Mouse (Mus musculus) forebrain, embryonic 13.5 days (tissue): Measurements from ENCODE around the gene Sept11. TPM values are rescaled to one million over a fixed set of nuclear protein-coding genes. Genes with fewer than 3 reads are reported as not detected.

Experiments
- ATAC-seq: fragments of 200-750 bp; cut with Nextera tagmentation; 2 replicates; pipeline ENCODE4 v1.8.0; 2017
- H3K27ac ChIP-seq: fragments of 300-500 bp; sonication (generic); 2 replicates; pipeline ENCODE4 v1.5.1; 2015; ENCODE audit warnings: inconsistent platforms, mild to moderate bottlenecking, moderate library complexity
- H3K27me3 ChIP-seq: fragments of 300-500 bp; sonication (generic); 2 replicates; pipeline ENCODE4 v1.6.1; 2015; ENCODE audit warnings: mild to moderate bottlenecking, inconsistent platforms
- H3K36me3 ChIP-seq: fragments of 300-500 bp; sonication (generic); 2 replicates; pipeline ENCODE4 v1.6.1; 2015; ENCODE audit warnings: mild to moderate bottlenecking, inconsistent platforms; ENCODE audit not compliant: poor library complexity, severe bottlenecking
- H3K4me1 ChIP-seq: fragments of 300-500 bp; sonication (generic); 2 replicates; pipeline ENCODE4 v1.6.1; 2015; ENCODE audit warnings: inconsistent platforms
- H3K4me2 ChIP-seq: fragments of 300-500 bp; sonication (generic); 2 replicates; pipeline ENCODE4 v1.6.1; 2015; ENCODE audit warnings: inconsistent platforms, mild to moderate bottlenecking, moderate library complexity
- H3K4me3 ChIP-seq: fragments of 300-500 bp; sonication (generic); 2 replicates; pipeline ENCODE4 v1.5.1; 2015; ENCODE audit warnings: mild to moderate bottlenecking, inconsistent platforms
- H3K9ac ChIP-seq: fragments of 300-500 bp; sonication (generic); 2 replicates; pipeline ENCODE4 v1.6.1; 2015; ENCODE audit warnings: mild to moderate bottlenecking, inconsistent platforms
- H3K9me3 ChIP-seq: fragments of 300-500 bp; sonication (generic); replicated peaks from 2 replicates; pipeline ENCODE4 v1.6.1; 2016; ENCODE audit warnings: inconsistent platforms
- WGBS: fragments of 180-500 bp; shearing (Covaris S2); methylation state at CpG from one replicate; pipeline ENCODE4 v1.1.7; 2015; 5-methylcytosine and 5-hydroxymethylcytosine counted together
- polyA plus RNA-seq: library from polyadenylated mRNA; unstranded; fragments of >200 nt; fragmentation: Nextera tagmentation; extraction: Ambion mirVana; gene quantifications from 2 replicates; pipeline ENCODE4 v1.2.1, GENCODE M21; 2015

Sept11 gene
- polyA plus RNA-seq, 1 experiment from 2014 or later = 201 TPM

DNA sequence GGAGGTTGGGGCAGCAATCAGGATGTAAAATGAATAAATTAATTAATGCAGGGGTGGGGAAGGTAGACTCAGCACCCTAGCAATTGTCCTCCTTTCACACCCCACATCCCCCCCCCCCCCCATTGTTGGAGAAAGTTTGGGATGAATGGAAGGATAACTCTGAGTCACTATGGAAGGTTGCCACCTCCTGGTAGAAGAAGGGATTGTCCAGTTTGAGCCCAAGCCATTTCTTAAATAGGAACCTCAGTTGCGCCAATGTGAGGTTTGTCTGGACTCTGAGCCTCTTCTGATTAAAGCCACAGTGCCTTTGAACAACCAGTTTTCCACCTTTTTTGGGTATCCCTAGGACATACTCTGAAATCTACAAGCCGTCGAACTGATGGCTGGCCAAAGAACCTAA is 70.3 kb downstream of the Sept11 start:
- Histone ChIP-seq H3K36me3 (peaks cover 87% of the 10 kb centered on the region), H3K9me3 (no peaks in the 10 kb centered on the region), H3K4me2 (no peak overlapping the region), H3K9ac (no peak overlapping the region), H3K27me3 (no peaks in the 10 kb centered on the region), H3K4me1 (no peaks in the 10 kb centered on the region), H3K4me3 (no peak overlapping the region), H3K27ac (no peak overlapping the region)
- peak; percentile 36; the same call in 1 of the 2 replicates for ATAC-seq
- 81% methylated on average over 3 of the region's 3 CpGs for WGBS

DNA sequence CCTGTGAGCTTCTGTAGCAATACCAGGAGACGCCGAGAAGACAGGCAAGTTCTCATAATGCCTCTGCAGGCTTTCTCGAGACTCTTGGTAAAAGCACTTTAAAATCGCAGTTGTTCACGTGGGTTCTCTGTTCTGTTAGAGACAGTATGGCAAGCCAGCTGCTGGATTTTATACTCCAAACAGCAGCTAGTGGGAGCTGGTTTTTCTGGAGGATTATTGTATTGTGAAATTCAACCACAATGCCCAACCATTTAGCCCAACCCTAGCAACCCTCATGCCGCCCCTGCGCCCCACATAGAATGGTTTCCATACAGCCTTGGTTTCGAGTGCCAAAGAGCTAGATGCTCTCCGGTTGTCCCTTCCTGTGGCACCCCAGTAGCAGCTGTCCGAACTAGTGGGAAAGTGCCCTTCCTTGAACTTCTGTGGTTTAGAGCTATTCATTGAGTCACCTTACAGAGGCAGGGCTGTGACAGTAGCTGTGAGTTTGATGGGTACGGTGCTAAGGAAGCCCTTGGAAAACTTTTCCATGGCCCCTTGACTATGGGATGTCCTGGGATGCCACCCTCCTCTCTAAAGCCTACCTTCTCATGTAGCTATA is 74.8 kb downstream of the Sept11 start:
- Histone ChIP-seq H3K4me3 (no peak overlapping the region), H3K27me3 (no peaks in the 10 kb centered on the region), H3K4me1 (no peaks in the 10 kb centered on the region), H3K36me3 (peaks cover 83% of the 10 kb centered on the region), H3K4me2 (no peak overlapping the region), H3K27ac (no peak overlapping the region), H3K9ac (no peak overlapping the region), H3K9me3 (no peaks in the 10 kb centered on the region)
- WGBS = 92% methylated on average over 11 of the region's 11 CpGs
- ATAC-seq = no peak

DNA sequence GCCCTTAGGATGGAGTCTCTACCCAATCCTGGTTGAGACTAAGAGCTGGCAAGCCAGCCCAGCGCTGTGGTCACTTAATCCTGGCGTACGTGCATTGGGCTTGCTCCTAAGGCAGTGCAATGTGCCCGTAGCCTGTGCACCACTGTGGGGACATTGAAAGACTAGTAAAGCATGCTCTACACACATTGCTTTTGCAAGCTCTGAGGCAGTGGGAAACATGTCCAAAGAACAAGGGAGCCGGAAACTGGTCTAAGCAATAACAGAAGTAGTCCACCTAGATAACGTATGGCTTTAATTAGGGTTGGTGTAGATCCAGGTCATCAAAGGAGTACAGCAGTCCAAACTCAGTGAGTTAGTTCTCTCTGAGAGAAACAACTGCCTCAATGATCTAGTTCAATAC is 75.4 kb downstream of the Sept11 start:
- H3K4me3 ChIP-seq = no peak overlapping the region
- no peaks in the 10 kb centered on the region for H3K27me3 ChIP-seq
- 87% methylated on average over 6 of the region's 6 CpGs for WGBS
- H3K4me1 ChIP-seq = no peaks in the 10 kb centered on the region
- H3K9ac ChIP-seq = no peak overlapping the region
- H3K4me2 ChIP-seq = no peak overlapping the region
- H3K27ac ChIP-seq = no peak overlapping the region
- H3K36me3 ChIP-seq = peaks cover 87% of the 10 kb centered on the region
- ATAC-seq = no peak
- no peaks in the 10 kb centered on the region for H3K9me3 ChIP-seq

DNA sequence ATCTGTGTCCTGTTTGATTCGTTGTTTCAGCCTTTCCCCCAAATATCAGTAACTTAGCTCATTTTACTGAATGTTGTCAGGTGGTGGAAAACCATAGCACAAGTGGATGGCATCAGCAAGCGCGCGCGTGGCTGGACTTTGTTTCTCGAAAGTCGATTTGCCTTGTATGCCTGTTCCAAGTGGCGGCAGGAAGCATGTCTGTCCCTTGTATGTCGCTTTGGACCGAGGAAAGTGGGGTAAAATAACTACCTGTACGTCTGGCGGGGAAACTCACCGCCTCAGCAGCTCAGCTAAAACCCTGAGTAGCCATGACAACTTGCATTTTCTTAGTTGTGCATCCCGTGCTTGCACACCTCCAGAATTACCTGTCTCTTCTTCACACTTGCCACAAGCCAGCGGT is 78.2 kb downstream of the Sept11 start:
- Histone ChIP-seq H3K27ac (no peak overlapping the region), H3K27me3 (no peaks in the 10 kb centered on the region), H3K9ac (no peak overlapping the region), H3K4me3 (no peak overlapping the region), H3K36me3 (peaks cover 80% of the 10 kb centered on the region), H3K4me1 (no peaks in the 10 kb centered on the region), H3K9me3 (no peaks in the 10 kb centered on the region), H3K4me2 (no peak overlapping the region)
- WGBS = 97% methylated on average over 15 of the region's 15 CpGs
- no peak for ATAC-seq

DNA sequence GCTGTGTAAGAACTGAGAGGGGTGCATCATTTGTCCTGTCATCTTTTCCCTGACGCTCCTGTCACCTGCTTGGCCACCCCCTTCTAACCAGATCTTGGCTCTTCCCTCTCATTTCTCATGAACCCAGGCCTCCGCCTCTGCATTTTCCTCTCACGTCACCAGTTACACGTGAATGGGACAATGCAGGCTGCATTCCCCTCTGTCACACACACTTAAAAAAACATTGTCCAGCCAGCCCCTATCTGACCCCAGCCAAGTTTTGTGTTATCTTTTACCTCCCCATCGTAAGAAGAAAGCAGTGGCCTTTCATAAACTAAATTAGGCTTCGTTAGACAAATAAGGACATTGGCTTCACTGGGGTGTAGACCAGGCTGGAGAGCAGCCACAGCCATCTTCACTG is 79.3 kb downstream of the Sept11 start:
- Histone ChIP-seq H3K27me3 (no peaks in the 10 kb centered on the region), H3K36me3 (peaks cover 78% of the 10 kb centered on the region), H3K4me1 (no peaks in the 10 kb centered on the region), H3K9ac (no peak overlapping the region), H3K4me3 (no peak overlapping the region), H3K4me2 (no peak overlapping the region), H3K9me3 (no peaks in the 10 kb centered on the region), H3K27ac (no peak overlapping the region)
- WGBS = 69% methylated on average over 6 of the region's 6 CpGs
- no peak for ATAC-seq

DNA sequence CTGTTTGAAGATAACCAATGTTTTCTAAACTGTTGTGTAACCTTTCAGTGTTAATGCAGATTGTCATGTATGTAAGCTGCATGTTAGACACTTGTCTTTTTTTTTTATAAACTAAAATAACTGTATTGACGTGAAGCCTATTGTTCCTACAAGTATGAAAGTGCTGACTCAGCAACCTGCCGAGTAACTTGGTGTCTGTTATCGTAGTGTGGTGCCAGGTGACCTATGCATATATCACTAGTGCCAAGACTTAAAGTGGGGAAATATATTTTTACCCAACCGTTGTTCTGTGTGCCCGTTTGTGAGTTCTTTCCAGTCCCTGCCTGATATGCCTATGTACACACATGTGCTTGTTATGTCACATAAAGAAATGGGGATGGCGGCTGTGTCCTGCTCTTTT is 81.4 kb downstream of the Sept11 start:
- Histone ChIP-seq H3K4me3 (no peak overlapping the region), H3K27ac (no peak overlapping the region), H3K9ac (no peak overlapping the region), H3K4me2 (no peak overlapping the region), H3K9me3 (no peaks in the 10 kb centered on the region), H3K36me3 (peaks cover 82% of the 10 kb centered on the region), H3K4me1 (no peaks in the 10 kb centered on the region), H3K27me3 (no peaks in the 10 kb centered on the region)
- WGBS = 90% methylated on average over 6 of the region's 6 CpGs
- no peak for ATAC-seq

DNA sequence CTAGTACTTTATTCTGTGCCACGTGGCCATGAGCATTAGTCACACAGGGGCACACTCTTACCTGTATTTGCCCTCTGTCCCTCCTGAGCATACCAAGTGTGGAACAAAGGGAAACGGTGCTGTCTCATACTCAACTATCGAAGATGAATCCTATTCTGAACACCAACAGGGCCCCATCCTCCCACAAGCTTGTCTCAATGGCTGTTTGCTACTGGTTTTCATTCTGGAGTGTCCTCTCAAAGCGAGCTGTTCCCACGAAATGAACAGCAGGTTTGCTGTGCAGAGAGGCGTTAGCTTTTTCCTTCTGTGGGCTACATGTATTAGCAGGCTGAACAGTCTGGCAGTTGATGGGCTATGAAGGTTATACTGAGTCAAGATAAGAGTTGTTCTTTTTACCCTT is 85.4 kb downstream of the Sept11 start:
- 86% methylated on average over 6 of the region's 6 CpGs for WGBS
- no peak overlapping the region for H3K4me3 ChIP-seq
- no peak overlapping the region for H3K9ac ChIP-seq
- no peak for ATAC-seq
- H3K36me3 ChIP-seq = peaks cover 74% of the 10 kb centered on the region
- H3K27ac ChIP-seq = no peak overlapping the region
- H3K4me2 ChIP-seq = no peak overlapping the region
- no peaks in the 10 kb centered on the region for H3K27me3 ChIP-seq
- H3K9me3 ChIP-seq = no peaks in the 10 kb centered on the region
- H3K4me1 ChIP-seq = no peaks in the 10 kb centered on the region

DNA sequence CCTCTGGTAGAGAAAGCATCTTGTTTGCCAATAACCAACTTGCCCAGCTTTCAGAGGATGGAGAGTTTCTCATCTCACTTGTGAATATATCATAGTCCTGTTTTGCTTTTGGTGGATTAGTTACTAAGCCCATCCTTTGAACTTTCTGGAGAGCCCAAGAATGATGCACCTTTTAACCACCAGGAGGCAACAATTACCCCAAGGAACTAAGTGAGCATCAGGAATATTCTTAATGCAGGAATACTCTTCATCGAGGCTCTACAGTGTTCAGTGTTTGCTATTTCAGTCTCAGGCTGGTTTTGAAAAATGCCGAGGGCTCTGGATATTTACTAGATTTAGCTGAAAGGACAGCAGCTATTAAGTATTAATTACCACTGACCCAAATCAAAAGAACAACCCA is 87.0 kb downstream of the Sept11 start:
- Histone ChIP-seq H3K4me1 (no peaks in the 10 kb centered on the region), H3K9me3 (no peaks in the 10 kb centered on the region), H3K4me2 (no peak overlapping the region), H3K9ac (no peak overlapping the region), H3K4me3 (no peak overlapping the region), H3K27me3 (no peaks in the 10 kb centered on the region), H3K27ac (no peak overlapping the region), H3K36me3 (peaks cover 71% of the 10 kb centered on the region)
- 79% methylated on average over 2 of the region's 2 CpGs for WGBS
- ATAC-seq = peak; percentile 46; the same call in 1 of the 2 replicates

DNA sequence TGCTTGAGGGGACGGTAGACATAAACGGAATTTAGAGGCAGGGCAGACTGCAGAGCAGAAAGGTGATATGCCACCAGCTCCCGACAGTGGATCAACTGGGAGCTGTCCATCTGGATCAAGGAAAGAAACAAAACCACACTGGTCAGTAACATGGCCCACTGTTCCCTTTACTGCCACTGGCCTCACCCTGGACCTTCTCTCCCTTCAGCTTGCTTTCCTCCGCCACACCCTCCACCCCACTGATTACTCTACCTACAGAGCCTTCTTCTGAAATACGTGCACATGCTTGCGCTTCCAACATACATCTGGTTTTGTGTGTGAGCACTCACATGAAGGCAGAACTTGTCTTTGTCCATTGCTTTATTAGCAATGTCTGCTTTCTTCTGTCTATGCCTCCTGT is 90.1 kb downstream of the Sept11 start:
- Histone ChIP-seq H3K27ac (no peak overlapping the region), H3K9ac (no peak overlapping the region), H3K4me3 (no peak overlapping the region), H3K27me3 (no peaks in the 10 kb centered on the region), H3K36me3 (peaks cover 73% of the 10 kb centered on the region), H3K4me1 (no peaks in the 10 kb centered on the region), H3K4me2 (no peak overlapping the region), H3K9me3 (no peaks in the 10 kb centered on the region)
- no peak for ATAC-seq
- 83% methylated on average over 6 of the region's 6 CpGs for WGBS

DNA sequence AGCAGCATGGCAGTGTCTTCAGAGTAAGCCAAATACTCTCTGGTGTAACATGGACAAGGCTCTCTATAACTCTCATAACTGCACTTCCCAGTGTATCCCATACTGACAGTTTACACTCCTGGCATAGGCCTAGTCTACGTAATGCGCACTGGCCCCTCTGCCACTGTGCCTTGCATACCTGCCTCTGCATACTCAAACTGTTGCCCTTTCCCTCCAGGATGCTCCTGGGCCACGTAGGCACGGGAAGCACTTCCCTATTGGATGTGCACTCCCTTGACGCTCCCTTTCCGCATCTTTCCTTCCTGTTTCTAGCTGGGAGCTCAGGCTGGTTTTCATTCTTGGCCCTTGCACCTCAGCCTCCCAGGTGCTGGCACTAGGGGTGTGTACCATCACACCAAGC is 91.3 kb downstream of the Sept11 start:
- H3K36me3 ChIP-seq = peaks cover 69% of the 10 kb centered on the region
- no peak overlapping the region for H3K4me2 ChIP-seq
- no peaks in the 10 kb centered on the region for H3K9me3 ChIP-seq
- no peak overlapping the region for H3K27ac ChIP-seq
- H3K4me1 ChIP-seq = no peaks in the 10 kb centered on the region
- no peak overlapping the region for H3K4me3 ChIP-seq
- no peak for ATAC-seq
- no peak overlapping the region for H3K9ac ChIP-seq
- H3K27me3 ChIP-seq = no peaks in the 10 kb centered on the region
- 93% methylated on average over 6 of the region's 6 CpGs for WGBS

DNA sequence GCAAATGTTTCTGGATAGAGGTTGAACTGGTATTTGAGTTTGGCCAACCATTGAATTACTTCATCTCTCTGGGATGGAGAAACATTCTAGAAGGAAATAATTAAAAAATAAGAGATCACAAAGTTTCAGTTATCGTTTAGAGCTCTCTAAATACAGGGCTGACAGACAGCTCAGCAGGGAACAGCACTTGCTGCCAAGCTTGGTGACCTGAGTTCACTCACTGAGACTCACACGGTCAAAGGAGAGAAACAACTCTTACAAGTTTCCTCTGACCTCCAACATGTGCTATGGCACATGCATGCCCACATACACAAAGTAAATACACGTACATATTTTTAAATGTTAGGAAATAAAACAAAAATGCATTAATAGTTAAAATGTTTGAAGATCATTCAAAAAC is 96.4 kb downstream of the Sept11 start:
- no peaks in the 10 kb centered on the region for H3K4me1 ChIP-seq
- no peaks in the 10 kb centered on the region for H3K27me3 ChIP-seq
- H3K27ac ChIP-seq = no peak overlapping the region
- 70% methylated on average over 3 of the region's 3 CpGs for WGBS
- peaks cover 47% of the 10 kb centered on the region for H3K36me3 ChIP-seq
- H3K4me3 ChIP-seq = no peak overlapping the region
- H3K4me2 ChIP-seq = no peak overlapping the region
- H3K9ac ChIP-seq = no peak overlapping the region
- no peak for ATAC-seq
- H3K9me3 ChIP-seq = no peaks in the 10 kb centered on the region

DNA sequence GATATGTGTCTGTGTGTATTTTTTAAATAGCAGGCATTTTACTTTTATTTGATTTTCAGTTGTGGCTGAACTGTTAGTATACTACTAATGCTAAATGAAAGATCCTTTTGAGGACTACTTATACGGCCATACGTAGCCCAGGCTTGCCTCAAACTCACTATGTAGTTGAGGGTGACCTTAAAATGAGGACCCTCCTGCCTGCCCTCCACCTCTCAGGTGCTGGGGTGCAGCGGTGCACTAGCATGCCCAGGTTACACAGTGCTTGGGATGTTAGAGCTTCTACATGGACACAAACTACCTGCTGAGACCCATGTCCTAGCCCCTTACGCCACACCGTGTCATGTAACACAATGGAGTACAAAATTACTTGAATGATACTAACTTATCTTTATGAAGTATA is 97.2 kb downstream of the Sept11 start:
- no peaks in the 10 kb centered on the region for H3K9me3 ChIP-seq
- ATAC-seq = no peak
- no peak overlapping the region for H3K27ac ChIP-seq
- 96% methylated on average over 5 of the region's 5 CpGs for WGBS
- no peak overlapping the region for H3K4me3 ChIP-seq
- H3K9ac ChIP-seq = no peak overlapping the region
- no peaks in the 10 kb centered on the region for H3K4me1 ChIP-seq
- peaks cover 44% of the 10 kb centered on the region for H3K36me3 ChIP-seq
- H3K27me3 ChIP-seq = no peaks in the 10 kb centered on the region
- H3K4me2 ChIP-seq = no peak overlapping the region

DNA sequence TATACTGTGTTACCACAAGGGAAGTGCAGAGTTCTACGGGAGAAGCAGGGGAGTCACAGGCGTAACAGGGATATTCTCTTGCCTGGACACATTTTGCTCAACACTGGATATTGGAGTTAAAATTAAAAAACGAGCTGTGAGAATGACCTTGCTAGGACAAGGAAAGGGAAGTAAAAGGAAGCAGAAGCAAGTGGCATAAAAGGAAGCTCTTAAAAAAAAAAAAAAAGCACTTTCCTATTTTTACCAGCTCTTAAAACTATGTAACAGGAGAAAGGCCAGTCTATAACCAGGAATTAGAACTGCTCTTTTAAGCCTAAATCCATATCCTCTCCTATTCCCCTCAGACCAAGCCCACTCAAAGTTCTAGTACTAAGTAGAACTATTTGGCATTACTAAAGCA is 105.0 kb downstream of the Sept11 start:
- no peaks in the 10 kb centered on the region for H3K9me3 ChIP-seq
- ATAC-seq = no peak
- WGBS = 94% methylated on average over 3 of the region's 3 CpGs

More for the DNA sequence above, 105.0 kb downstream of the Sept11 start:
- Histone ChIP-seq H3K4me1 (peaks cover 4% of the 10 kb centered on the region; the same call in 1 of the 2 replicates), H3K9ac (no peak overlapping the region), H3K4me3 (no peak overlapping the region), H3K36me3 (peaks cover 48% of the 10 kb centered on the region), H3K27me3 (no peaks in the 10 kb centered on the region), H3K27ac (no peak overlapping the region), H3K4me2 (no peak overlapping the region)
